ENCODE assay signal across 8 mouse cellular contexts in genomic region chr17:29437535-29438324, GRCm38 (mm10). TPM values are rescaled to one million over a fixed set of nuclear protein-coding genes. Genes with fewer than 3 reads are reported as not detected.
A peak's percentile ranks its signal among the peaks of the same experiment; 100 is the strongest.
DNase-seq lines count a peak whose midpoint lies in the region; ATAC-seq and TF ChIP-seq lines count a peak whose summit lies in the region.

No protein-coding gene starts in this region.

- H3K9ac ChIP-seq in hindbrain, embryonic 12.5 days: peak overlapping the region; percentile 50
- peak overlapping the region; percentile 54 for H3K9ac ChIP-seq in midbrain, embryonic 14.5 days (replicated peaks; ENCODE audit: low read length)

- 27% methylated on average over 16 of the region's 16 CpGs for WGBS in kidney, adult 2 months
- WGBS in hindbrain, embryonic 12.5 days: 36% methylated on average over 16 of the region's 16 CpGs
- WGBS in midbrain, embryonic 14.5 days: 38% methylated on average over 16 of the region's 16 CpGs

- H3K4me2 ChIP-seq in hindbrain, embryonic 12.5 days (replicated peaks): peak overlapping the region; percentile 62
- H3K4me2 ChIP-seq in midbrain, embryonic 14.5 days (ENCODE audit: low read length): peak overlapping the region; percentile 58

- TF ChIP-seq CTCF in kidney, adult 2 months (conservative IDR thresholded peaks at IDR 0.05; ENCODE audit: insufficient read depth, insufficient read length, low read depth, low read length): no peak

- H3K4me3 ChIP-seq in kidney, adult 2 months (ENCODE audit: insufficient read depth, low read depth, low read length): peak overlapping the region; percentile 32; the same call in 1 of the 2 replicates
- peak overlapping the region; percentile 32 for H3K4me3 ChIP-seq in hindbrain, embryonic 12.5 days
- H3K4me3 ChIP-seq in midbrain, embryonic 14.5 days (replicated peaks; ENCODE audit: low read depth, low read length): peak overlapping the region; percentile 30

- no peaks in the 10 kb centered on the region for H3K36me3 ChIP-seq in kidney, adult 2 months (ENCODE audit: control insufficient read depth, insufficient read depth, low read length)
- no peaks in the 10 kb centered on the region for H3K36me3 ChIP-seq in hindbrain, embryonic 12.5 days
- H3K36me3 ChIP-seq in midbrain, embryonic 14.5 days (ENCODE audit: control insufficient read depth, insufficient read depth, low read length): no peaks in the 10 kb centered on the region

- no peaks in the 10 kb centered on the region; the same call in 1 of the 2 replicates for H3K4me1 ChIP-seq in kidney, adult 2 months (ENCODE audit: control insufficient read depth, insufficient read depth, low read length)
- H3K4me1 ChIP-seq in hindbrain, embryonic 12.5 days: peaks cover 32% of the 10 kb centered on the region
- H3K4me1 ChIP-seq in midbrain, embryonic 14.5 days (ENCODE audit: control insufficient read depth, insufficient read depth, low read length): peaks cover 16% of the 10 kb centered on the region; the same call in 1 of the 2 replicates

- no peak for ATAC-seq in hindbrain, embryonic 12.5 days (ENCODE audit: low FRiP score)
- ATAC-seq in midbrain, embryonic 14.5 days (ENCODE audit: low FRiP score, low TSS enrichment): no peak
- ATAC-seq in activated CD4-positive, CD25-positive, alpha-beta regulatory T cell, adult 4 months: no peak

- no peaks in the 10 kb centered on the region for H3K9me3 ChIP-seq in hindbrain, embryonic 12.5 days (replicated peaks)
- H3K9me3 ChIP-seq in midbrain, embryonic 14.5 days (ENCODE audit: control insufficient read depth, low read length): no peaks in the 10 kb centered on the region

- TF ChIP-seq POLR2A in kidney, adult 2 months (IDR thresholded peaks at IDR 0.05; ENCODE audit: low read depth, low read length): no peak

- H3K27ac ChIP-seq in kidney, adult 2 months (ENCODE audit: insufficient read depth, low read depth, low read length): peak overlapping the region; percentile 42; the same call in 1 of the 2 replicates
- H3K27ac ChIP-seq in hindbrain, embryonic 12.5 days: peak overlapping the region; percentile 89
- H3K27ac ChIP-seq in midbrain, embryonic 14.5 days (replicated peaks; ENCODE audit: low read depth, low read length): peak overlapping the region; percentile 89

- H3K27me3 ChIP-seq in kidney, adult 2 months (replicated peaks; ENCODE audit: control insufficient read depth, insufficient read depth, low read length): no peaks in the 10 kb centered on the region
- H3K27me3 ChIP-seq in hindbrain, embryonic 12.5 days: no peaks in the 10 kb centered on the region
- no peaks in the 10 kb centered on the region for H3K27me3 ChIP-seq in midbrain, embryonic 14.5 days (ENCODE audit: control insufficient read depth, insufficient read depth, low read length)

- no peak for DNase-seq in kidney, adult 2 months
- no peak for DNase-seq in kidney, adult 9 months
- DNase-seq in MN1 (ENCODE audit: low spot score): peak; percentile 84
- no peak for DNase-seq in midbrain, embryonic 14.5 days
- no peak for DNase-seq in layer of hippocampus, adult 8-10 months (ENCODE audit: low spot score in 2 of 2)
- no peak for DNase-seq in frontal cortex, postnatal 10 days (ENCODE audit: low spot score in 2 of 2)

RNA-seq across cellular contexts. Expression of gene Pim1, which starts 52.8 kb away (rescaled TPM):
- polyA plus RNA-seq in kidney, adult 2 months (2012; rRNA removed): 16.0 and 18.8 TPM in 2 replicates
- polyA plus RNA-seq in hindbrain, embryonic 12.5 days (2016; fragmentation: Nextera tagmentation; extraction: Ambion mirVana): 17.8 and 19.2 TPM in 2 replicates
- 10.1 and 10.3 TPM in 2 replicates for polyA plus RNA-seq in midbrain, embryonic 14.5 days (2014; fragmentation: Nextera tagmentation; extraction: Ambion mirVana)
- 100 to 1,000 TPM; 291 to 376 TPM for polyA plus RNA-seq in activated CD4-positive, CD25-positive, alpha-beta regulatory T cell, adult 4 months (2017; shearing (Covaris generic))
- total RNA-seq in layer of hippocampus, adult 8-10 months (2022): 1 to 10 TPM; 2.6 to 3.8 (median 3.4) TPM

Comparison
In these comparisons a context has a peak if more than half of its experiments do, and no peak if none do; other contexts are left out.
1. RNA of gene Pim1, which starts 52.8 kb away (polyA plus RNA-seq): 291 to 376 TPM in activated CD4-positive, CD25-positive, alpha-beta regulatory T cell, adult 4 months; 16.0 to 18.8 TPM in kidney, adult 2 months, 17.8 to 19.2 TPM in hindbrain, embryonic 12.5 days and 10.1 to 10.3 TPM in midbrain, embryonic 14.5 days; every median in the first group is over 10 times any median in the second.
2. Peak in every context shown above with its lines, with median percentiles within 50 percentile points of each other: H3K27ac ChIP-seq and H3K4me3 ChIP-seq.